Mouse (Mus musculus) v-Abl transformed pro-B cells (cell line): ENCODE data around the gene Kif14.

ENCODE experiments used
- in situ Hi-C, 2 experiments: fragments of 400-800 bp; cut with MboI; formaldehyde crosslinking; loops; one replicate each; pipeline ENCODE4 v1.15.1; 2025; ENCODE audit not compliant: unreplicated experiment in 2 of 2

Gene Kif14

DNA sequence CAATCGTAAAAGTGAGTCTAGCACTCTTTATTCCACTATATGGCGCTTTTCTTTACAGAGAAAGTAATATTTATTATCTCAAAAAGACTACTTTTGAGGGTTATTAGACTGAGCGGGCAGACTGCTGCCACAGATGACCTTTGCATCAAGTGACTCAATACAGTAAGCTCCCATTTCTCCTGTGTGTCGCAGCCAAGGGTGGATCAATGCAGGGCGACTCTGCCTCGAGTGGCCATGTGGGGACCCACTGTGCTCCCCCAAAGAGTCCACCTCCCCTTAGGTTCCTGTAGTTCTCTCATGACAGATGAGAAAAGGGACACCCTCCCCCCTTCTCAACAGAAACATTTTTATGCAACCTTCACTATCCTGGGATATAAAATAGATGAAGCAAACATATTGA is 84.1 kb downstream of the Kif14 start:
- in situ Hi-C loops: loop anchor here (5.0 to 25.0 kb wide), 5 partner anchors 187 to 1497 kb away; no protein-coding TSS in a partner anchor

DNA sequence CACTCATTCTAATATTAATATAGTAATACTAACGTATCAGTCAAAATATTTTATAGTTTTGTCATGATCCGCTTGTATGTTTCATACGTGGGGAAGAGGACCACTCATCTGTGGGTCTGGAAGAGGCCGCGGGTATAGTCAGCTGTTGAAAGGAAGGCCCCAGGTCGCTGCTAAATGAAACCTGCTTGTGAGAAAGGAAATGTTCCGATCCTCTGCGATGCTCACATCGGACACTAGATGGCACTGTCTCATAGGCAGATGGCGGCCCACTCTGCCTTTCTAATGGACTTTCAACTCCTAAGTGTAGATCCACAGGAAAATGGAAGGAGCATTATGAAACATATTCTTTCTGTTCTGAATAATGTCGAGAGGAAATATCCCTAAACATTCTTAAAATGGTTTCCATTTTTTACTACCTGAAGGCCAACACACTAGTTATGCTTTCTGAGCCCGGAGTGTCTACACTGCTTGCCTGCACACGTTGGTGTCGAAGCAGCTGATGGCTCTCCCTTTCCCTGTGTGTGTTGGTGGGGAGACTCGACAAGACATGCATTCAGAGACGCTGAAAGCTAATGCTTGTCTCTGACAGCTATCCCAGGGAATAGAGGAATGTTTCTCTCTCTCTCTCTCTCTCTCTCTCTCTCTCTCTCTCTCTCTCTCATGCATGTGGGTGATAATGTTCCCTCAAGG is 84.9 kb downstream of the Kif14 start:
- in situ Hi-C loops: loop anchor here (5.0 to 25.0 kb wide), 5 partner anchors 186 to 1496 kb away; no protein-coding TSS in a partner anchor

DNA sequence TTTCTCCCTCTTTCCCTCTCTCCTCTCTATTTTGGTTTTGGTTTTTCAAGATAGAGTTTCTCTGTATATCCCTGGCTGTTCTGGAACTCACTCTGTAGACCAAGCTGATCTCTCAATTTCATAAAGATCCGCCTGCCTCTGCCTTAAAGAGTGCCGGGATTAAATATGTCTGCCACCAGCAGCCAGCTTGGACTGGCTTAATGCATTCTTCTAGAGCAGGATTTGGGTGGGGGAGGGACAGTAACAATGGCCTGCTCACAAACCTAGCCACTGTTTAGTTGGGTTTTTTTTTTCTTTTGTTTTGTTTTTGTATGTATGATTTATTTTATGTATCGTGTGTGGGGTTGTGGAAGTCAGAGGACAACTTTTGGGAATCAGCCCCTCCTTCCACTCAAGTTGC is 88.5 kb downstream of the Kif14 start:
- in situ Hi-C loops: loop anchor here (5.0 to 25.0 kb wide), 5 partner anchors 183 to 1493 kb away; no protein-coding TSS in a partner anchor

DNA sequence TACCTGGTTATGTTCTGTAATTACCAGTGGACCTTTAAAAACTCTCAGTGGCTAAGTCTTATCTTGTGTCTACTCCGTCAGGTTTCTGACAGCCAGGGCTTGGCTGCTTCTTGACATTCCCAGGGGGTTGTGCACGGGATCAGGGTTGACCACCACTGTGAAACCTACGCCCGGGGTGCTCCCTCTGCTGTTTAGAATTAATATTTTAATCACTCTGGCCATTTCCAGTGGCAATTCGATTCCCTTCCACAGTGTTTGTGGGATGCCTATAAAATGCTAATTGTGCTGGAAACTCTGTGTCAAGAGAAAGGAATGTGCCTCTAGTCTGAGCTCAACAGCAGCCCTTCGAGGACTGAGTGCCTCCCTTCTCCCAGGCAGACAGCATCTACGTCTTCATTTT is 89.7 kb downstream of the Kif14 start:
- in situ Hi-C loops: loop anchor here (10.0 to 25.0 kb wide), 3 partner anchors 656 to 1489 kb away; no protein-coding TSS in a partner anchor

DNA sequence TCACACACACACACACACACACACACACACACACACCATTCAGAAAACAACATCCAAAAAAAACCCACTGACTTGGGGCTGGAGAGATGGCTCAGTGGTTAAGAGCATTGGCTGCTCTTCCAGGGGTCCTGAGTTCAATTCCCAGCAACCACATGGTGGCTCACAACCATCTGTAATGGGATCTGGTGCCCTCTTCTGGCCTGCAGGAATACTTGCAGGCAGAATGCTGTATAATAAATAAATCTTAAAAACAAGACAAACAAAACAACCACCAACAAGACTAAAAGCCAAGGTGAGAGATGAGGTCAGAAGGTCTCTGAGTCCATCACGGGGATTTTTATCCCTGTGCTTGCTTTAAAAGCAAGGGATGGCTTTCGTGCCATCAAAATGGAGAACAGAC is 90.5 kb downstream of the Kif14 start:
- in situ Hi-C loops: loop anchor here (10.0 to 25.0 kb wide), 3 partner anchors 656 to 1488 kb away; no protein-coding TSS in a partner anchor

DNA sequence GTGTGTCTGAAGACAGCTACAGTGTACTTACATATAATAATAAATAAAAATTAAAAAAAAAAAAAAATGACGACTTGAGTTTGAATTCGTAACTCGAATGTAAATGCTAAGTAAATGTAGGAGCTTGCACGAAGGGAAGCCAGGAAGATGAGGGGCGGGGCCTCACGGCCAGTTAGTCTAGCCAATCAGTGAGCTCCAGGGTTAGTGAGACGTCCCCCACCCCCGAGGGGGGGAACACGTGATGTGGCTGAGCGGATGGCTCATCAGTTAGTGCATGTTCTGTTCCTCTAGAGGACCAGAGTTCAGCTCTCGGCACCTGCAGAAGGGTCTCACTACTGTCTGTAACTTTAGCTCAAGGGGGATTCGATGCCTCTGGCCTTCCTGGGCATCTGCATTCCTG is 91.3 kb downstream of the Kif14 start:
- in situ Hi-C loops: loop anchor here (10.0 to 25.0 kb wide), 3 partner anchors 655 to 1487 kb away; no protein-coding TSS in a partner anchor

DNA sequence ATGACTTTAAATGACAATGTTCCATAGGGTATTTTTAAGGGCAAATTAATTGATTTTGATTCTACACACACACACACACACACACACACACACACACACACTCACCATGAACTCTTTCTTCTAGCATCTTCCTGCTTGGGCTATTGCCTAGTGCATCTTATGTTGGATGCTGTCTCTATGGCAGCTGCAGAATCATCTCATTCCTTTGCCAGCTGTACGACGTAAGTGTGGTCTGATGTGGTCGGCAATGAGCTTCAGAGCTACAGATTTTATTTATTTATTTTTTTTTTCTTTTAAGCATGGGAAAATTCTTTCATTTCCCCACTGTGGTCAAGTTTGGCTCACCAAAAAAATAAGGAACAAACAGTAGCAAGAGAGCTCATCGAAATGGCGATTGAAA is 92.6 kb downstream of the Kif14 start:
- in situ Hi-C loops: loop anchor here (10.0 to 25.0 kb wide), 3 partner anchors 654 to 1486 kb away; no protein-coding TSS in a partner anchor

DNA sequence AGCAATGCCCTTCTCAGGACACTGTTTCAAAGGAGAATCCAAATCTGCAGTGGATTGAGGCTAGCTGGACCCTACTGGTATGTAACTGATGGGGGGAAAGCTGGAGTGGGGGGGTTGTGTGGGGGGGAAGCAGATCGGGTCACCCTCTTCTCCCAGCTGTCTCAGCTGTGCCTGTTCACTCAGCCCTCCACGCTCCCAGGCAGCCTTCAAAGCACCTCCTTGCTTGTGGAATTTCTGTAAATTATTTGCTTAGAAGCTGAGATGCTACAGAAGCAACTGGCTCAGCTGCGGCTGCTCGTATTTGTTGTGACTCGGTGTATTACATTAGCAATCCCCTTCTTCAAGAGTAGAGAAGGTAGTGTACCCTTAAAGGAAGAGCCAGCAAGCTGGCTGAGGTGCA is 93.1 kb downstream of the Kif14 start:
- in situ Hi-C loops: loop anchor here (10.0 to 25.0 kb wide), 3 partner anchors 653 to 1486 kb away; no protein-coding TSS in a partner anchor

DNA sequence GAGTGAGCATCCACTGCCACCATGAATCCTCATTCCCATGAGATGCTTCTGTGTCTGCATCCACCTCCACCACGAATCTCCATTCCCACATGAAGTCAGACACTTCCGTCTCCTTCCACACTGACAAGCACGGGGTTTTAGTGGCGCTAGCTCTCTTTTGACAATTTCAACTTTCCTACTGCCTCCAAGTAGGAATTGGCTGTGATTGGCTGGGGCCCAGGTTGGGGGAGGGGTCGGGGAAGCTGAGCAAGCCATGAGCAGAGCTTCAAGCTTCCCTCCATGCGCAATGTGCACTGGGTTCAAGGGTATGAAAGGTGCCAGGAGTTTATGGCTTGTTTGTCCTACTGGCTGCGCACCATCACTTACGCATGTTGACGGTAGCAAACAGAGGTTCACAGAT is 93.6 kb downstream of the Kif14 start:
- in situ Hi-C loops: loop anchor here (10.0 to 25.0 kb wide), 3 partner anchors 653 to 1485 kb away; no protein-coding TSS in a partner anchor

DNA sequence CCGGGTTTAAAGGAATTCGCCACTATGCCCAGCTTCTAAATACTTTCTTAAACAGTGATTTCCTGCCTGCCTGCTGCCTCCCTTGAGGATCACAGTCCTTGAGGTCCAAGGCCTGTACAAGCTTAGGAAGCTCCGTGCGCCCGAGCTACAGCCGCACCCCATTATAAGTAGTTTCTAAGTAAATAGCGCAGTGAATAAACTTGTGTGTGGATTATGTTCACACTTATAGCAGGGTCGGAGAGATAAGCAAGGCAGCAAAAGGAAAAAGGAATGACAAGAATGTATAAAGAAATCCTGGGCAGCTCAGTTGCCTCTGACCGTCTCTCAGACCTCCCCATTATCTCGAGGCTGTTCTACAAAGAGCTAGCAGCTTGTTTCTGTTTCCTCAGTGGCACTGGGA is 95.7 kb downstream of the Kif14 start:
- in situ Hi-C loops: loop anchor here (25.0 kb wide), 2 partner anchors 650 to 750 kb away; no protein-coding TSS in a partner anchor

DNA sequence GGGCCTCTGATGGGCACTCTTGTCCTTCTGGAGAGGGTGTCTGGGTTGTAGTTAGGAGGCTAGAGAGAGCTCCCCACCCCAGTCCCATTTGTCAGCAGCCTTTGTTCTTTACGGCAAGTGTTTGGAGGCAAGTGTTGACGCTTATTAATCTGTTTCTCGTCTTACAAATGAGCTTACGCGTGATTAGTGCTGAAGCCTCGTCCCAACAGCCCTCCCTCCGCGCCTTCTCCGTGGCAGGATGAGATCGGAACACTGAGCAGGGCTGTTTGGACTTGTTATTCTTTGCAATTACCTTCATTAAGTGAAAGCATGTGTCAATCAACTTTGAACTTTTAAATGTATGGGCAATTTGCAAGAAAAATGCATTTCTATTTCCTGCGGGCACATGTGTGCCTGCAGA is 97.0 kb downstream of the Kif14 start:
- in situ Hi-C loops: loop anchor here (25.0 kb wide), 2 partner anchors 649 to 749 kb away; no protein-coding TSS in a partner anchor

DNA sequence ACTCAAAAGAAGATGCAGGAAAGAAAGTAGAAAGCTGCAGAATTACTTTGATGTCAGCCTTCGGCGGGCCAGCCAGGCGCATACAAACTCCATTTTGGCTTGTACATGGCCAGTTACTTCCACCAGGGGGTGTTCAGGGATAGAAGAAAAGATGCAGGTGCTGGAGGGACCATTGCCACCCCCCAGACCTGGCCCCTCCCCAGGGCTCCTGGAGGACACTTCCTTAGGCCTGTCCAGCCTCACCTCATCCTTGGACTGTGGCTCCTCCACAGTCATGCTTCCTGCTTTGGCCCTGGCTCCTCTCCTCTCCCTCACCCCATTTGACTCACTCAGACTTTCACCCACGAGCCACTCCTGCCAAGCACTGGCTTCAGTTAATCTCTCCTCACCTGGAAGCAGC is 98.8 kb downstream of the Kif14 start:
- in situ Hi-C loops: loop anchor here (25.0 kb wide), 2 partner anchors 647 to 747 kb away; no protein-coding TSS in a partner anchor

DNA sequence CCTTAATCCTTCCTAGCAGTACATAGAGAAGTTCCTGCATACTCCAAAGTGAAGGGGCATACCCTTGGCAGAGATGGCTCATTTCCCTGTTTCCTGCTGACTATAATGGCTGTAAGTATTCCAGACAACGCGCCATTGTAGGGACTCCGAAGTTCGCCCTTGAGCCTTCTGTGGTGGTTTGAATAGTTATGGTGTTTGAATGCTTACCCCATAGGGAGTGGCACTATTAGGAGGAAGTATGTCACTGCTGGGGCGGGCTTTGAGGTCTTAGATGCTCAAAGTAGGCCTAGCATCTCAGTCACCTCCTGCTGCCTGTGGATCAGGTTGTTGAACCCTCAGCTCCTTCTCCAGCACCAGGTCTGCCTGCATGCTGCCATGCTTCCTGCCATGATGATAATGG is 100.2 kb downstream of the Kif14 start:
- in situ Hi-C loops: loop anchor here (25.0 kb wide), 2 partner anchors 646 to 746 kb away; no protein-coding TSS in a partner anchor

DNA sequence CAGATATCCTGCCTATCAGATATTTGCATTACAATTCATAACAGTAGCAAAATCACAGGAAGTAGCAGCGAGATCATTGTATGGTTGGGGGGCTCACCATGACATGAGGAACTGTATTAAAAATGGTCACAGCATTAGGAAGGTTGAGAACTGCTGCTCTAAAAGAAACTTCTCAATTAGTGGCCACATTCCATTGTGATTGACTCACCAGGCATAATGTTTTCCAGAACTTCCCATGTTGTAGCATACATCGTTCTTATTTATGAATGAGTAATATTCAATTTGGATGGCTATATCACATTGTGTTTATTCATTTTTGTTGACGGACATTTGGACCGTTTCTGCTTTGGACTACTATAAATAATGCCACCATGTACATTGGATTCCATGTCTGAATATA is 101.5 kb downstream of the Kif14 start:
- in situ Hi-C loops: loop anchor here (25.0 kb wide), 2 partner anchors 645 to 745 kb away; no protein-coding TSS in a partner anchor

DNA sequence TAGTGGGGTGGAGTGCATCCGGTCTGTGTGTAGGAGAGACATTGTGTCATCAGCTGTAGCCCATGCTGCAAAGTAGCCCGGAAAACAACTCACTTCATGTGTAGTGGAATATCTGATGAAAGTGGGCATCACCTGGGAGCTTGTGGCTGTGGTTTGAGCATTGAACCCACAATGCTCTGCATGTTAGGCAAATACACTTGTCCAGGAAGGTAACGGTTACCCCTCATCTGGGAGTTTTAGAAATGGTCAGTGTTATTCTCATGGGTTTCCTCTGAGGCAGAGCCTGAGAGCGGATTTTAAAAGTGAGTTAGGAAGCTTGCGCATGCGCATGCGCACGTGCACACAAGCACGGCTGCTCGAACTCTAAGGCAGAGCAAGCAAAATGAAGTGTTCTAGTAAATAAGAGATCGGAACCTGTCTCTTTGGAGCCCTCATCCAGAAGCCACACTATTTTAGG is 102.6 kb downstream of the Kif14 start:
- in situ Hi-C loops: loop anchor here (25.0 kb wide), 2 partner anchors 644 to 744 kb away; no protein-coding TSS in a partner anchor

DNA sequence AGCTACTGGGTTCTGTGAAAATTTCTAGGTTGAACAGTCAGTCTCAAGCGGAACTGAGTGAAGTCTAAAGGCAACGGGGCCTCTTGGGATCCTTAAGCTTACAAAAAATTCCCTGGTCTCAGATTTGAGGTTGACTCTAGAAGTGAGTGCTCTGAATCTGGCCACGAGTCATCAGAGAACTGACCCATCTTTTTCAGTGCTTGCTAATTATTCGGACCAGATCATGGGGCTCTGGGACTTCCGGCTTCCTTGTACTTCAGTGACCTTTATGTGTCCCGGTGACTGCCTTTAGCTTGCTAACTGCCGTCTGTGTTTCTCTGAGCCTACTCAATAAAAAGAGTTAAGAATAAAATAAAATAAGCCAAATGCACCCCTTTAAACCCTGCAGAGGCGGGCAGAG is 103.1 kb downstream of the Kif14 start:
- in situ Hi-C loops: loop anchor here (25.0 kb wide), 2 partner anchors 643 to 743 kb away; no protein-coding TSS in a partner anchor

DNA sequence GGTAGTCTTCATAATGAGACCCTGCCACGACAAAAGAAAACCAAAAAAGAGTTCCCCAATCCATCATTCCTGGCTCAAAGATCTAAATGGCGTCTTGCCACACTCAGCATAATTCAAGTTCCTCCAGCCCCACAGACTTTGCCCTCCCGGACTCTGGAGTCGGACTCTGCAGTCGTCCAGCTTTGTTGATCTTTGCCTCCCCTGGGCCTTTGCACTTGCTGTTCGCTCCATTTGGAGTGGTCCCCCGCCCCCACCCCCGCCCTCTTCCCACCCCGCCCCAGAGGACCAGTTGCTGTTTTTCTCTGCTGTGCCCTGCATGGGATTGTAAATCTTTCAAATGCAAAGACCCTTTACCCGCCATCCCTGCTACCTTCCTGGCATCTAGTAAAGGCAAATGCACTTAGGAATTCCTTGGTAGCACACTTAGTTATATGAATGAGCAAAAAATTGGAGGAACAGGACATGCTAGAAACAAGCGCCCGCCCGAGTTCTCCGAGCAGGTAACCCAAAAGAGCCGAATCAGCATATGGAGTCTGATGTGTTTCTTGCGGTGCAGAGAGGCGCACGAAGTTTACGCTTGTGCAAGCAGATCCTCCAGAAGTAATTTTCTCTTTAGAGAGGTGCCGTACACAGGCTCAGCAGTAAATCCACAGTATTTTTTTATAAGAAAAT is 103.6 kb downstream of the Kif14 start:
- in situ Hi-C loops: loop anchor here (25.0 kb wide), 2 partner anchors 643 to 743 kb away; no protein-coding TSS in a partner anchor

DNA sequence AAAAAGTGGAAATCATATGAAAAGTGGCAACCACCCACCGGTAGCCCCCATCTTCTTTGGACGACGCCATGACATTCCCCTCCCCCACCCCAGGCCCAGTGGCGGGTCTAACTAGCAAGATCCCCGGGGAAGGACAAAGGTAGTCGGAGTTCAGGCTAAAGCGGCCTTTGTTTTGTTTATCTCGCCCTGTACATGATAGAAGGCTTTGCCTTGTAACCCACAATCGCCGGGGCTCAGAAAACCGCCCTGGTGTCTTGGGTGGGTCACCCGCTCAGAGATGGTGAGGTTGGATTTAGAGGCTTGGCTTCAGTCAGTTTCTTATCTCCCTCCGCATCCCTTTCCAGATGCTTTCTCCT is 104.1 kb downstream of the Kif14 start:
- in situ Hi-C loops: loop anchor here (25.0 kb wide), 2 partner anchors 642 to 742 kb away; no protein-coding TSS in a partner anchor

DNA sequence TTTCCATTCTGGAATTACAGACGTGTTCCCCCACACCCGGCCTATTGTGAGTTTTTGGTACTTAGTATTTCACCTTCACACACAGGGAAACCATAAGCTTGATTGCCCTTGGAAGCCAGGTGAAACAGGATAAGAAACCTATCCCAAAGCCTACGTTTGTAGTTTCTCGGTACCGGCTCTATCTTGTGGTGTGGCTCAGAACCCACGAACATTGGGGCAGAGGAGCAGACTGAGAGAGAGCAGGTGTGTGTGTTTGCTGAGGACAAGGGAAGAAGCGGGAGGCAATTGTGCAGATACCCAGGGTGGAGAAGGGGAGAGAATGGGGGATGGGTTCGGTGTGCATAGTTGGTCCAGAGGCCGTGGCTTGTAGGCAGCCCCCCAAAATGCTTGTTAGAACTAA is 104.8 kb downstream of the Kif14 start:
- in situ Hi-C loops: loop anchor here (25.0 kb wide), 2 partner anchors 641 to 741 kb away; no protein-coding TSS in a partner anchor

DNA sequence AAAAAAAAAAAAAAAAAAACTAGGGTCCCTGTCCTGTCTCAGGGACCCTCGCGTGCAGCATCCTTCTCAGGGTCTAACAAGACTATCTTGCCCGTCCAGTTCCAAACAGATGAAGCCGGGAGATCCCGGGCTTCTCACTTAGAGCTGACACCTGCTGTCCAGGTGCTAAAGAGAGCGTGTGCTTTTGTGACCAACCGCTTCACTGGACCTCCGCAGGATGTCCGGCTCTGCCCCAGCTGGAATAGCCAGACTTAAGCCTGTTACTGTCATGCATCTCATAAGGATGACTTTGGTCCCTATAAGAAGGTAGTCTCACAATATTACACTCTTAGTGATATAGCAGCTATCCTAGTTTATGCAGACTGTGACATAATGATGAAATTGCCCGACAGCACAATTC is 105.4 kb downstream of the Kif14 start:
- in situ Hi-C loops: loop anchor here (25.0 kb wide), 2 partner anchors 641 to 741 kb away; no protein-coding TSS in a partner anchor
